Mouse (Mus musculus): ENCODE results near the gene Ap2a1. TPM values are rescaled to one million over a fixed set of nuclear protein-coding genes. Genes with fewer than 3 reads are reported as not detected.
A peak's percentile ranks its signal among the peaks of the same experiment; 100 is the strongest.

The Ap2a1 gene
- polyA plus RNA-seq, 1 experiment from 2014 or later = 55.6 TPM

DNA sequence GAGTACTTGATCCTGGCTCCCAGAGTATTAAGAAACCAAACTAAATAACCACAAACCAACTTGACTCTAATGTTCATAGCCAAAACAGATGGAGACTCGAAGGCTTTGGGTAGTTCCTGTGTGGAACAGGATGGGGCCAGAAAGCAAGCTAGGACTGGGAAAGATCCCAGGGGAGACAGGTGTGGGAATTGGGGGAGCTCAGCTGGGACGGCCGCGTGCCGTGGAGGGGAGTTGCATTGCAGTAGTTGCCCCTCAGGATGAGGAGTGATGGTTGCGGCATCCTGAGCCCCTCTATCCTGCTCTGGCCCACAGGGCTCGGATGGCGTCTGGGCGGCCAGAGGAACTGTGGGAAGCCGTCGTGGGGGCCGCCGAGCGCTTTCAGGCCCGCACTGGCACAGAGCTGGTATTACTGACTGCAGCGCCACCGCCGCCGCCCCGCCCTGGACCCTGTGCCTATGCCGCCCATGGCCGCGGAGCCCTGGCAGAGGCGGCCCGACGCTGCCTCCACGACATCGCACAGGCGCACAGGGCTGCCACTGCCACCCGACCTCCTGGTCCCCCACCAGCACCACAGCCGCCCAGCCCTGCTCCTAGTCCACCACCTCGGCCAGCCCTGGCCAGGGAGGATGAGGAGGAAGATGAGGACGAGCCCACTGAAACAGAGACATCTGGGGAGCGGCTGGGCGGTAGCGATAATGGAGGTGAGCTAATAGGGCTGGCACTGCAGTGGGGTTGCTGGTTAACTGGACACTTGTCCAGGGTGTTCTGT lies 76.9 kb downstream of the Ap2a1 start:
- no peak overlapping the region for H3K4me3 ChIP-seq (replicated peaks; ENCODE audit: low read length)
- H3K27ac ChIP-seq (ENCODE audit: low read length) = no peak overlapping the region
- ATAC-seq (ENCODE audit: insufficient read depth, low FRiP score) = no peak
- 0 out of 2 replicates have a peak overlapping the region, but pooled peaks have one; percentile 20 for H3K9ac ChIP-seq (ENCODE audit: low read length)
- no peaks in the 10 kb centered on the region for H3K27me3 ChIP-seq (ENCODE audit: control insufficient read depth, insufficient read depth, low read length)
- no peaks in the 10 kb centered on the region for H3K9me3 ChIP-seq (replicated peaks; ENCODE audit: control insufficient read depth, low read length)
- WGBS = 88% methylated on average over 36 of the region's 36 CpGs
- H3K36me3 ChIP-seq (ENCODE audit: control insufficient read depth, insufficient read depth, low read length) = no peaks in the 10 kb centered on the region
- peaks cover 50% of the 10 kb centered on the region for H3K4me1 ChIP-seq (ENCODE audit: control insufficient read depth, insufficient read depth, low read length)
- no peak overlapping the region for H3K4me2 ChIP-seq (ENCODE audit: low read depth, low read length)

DNA sequence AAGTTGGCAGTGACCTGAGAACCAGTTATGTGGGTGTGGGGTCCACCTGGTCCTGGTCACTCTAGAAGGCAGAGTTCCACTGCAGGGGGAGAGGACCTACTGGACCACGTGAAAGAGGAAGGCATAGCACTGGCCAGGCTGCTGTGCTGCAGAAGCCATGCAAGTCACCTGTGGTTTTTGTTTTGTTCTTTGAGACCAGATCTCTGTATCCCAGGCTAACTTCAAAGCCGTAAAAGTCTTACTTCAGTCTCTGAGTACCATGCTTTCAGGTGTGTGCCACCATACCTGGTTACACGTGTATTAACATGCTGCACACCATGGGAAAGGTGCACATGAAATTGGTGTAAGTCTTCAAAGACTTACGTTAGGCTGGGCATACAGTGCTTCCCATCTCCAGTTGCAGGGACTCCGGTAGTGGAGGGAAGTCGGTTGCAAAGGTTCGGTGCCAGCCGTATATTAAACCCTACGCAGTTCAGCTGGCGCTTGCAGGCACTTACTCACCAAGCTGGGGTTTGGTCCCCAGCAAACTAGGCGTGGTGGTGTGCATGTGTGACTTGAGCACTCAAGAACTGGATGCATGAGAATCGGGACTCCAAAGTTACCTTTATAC lies 77.6 kb downstream of the Ap2a1 start:
- ATAC-seq (ENCODE audit: insufficient read depth, low FRiP score) = no peak
- no peak overlapping the region for H3K9ac ChIP-seq (ENCODE audit: low read length)
- no peak overlapping the region for H3K4me2 ChIP-seq (ENCODE audit: low read depth, low read length)
- H3K4me1 ChIP-seq (ENCODE audit: control insufficient read depth, insufficient read depth, low read length) = peaks cover 52% of the 10 kb centered on the region
- no peaks in the 10 kb centered on the region for H3K9me3 ChIP-seq (replicated peaks; ENCODE audit: control insufficient read depth, low read length)
- 88% methylated on average over 12 of the region's 12 CpGs for WGBS
- H3K27me3 ChIP-seq (ENCODE audit: control insufficient read depth, insufficient read depth, low read length) = no peaks in the 10 kb centered on the region
- 0 out of 2 replicates have a peak, but pooled peaks cover under 1% of the 10 kb centered on the region for H3K36me3 ChIP-seq (ENCODE audit: control insufficient read depth, insufficient read depth, low read length)
- H3K27ac ChIP-seq (ENCODE audit: low read length) = no peak overlapping the region
- H3K4me3 ChIP-seq (replicated peaks; ENCODE audit: low read length) = no peak overlapping the region

DNA sequence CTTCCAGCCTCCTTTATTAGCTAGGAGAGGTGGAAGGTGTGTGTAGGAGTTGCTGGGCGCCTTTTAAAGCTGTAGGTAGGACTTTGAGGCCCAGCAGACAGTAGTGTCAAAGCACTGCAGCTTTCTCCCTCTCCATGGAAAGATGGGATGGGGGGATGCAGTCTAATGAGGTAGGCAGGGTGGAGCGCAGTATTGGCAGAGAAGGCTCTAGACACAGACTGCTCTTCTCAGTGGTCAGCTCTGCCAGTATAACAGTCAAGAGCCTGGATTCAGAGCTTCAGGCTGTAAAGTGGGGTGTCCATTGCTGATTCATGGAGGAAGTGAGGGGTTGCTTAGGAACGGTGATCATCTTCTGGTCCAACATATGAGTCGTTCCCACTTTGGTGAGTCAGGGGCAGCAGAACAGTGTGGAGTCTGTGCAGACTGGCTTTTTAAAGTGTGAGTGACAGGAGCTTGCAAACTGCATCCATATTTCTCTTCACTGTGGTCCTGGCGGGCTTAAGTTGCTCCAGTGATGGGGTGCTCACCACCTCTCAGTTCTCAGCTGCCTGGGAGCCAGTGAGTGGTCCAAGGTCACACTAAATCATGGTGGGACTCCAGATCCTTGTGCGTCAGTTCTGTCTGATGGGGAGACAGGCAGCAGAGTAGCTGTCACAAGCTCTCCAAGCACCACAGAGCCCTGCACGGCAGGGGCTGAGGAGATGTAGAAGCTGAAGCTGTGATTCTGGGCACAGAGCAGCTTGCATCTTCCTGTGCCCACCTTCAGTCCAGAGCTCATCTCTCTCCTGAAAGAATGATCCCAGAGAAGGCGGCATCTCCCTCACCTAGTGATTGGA lies 78.3 kb downstream of the Ap2a1 start:
- Histone ChIP-seq H3K27me3 (ENCODE audit: control insufficient read depth, insufficient read depth, low read length) (no peaks in the 10 kb centered on the region), H3K4me3 (replicated peaks; ENCODE audit: low read length) (peak overlapping the region; percentile 66), H3K27ac (ENCODE audit: low read length) (peak overlapping the region; percentile 97), H3K4me2 (ENCODE audit: low read depth, low read length) (peak overlapping the region; percentile 93), H3K9ac (ENCODE audit: low read length) (peak overlapping the region; percentile 84), H3K36me3 (ENCODE audit: control insufficient read depth, insufficient read depth, low read length) (peaks cover 7% of the 10 kb centered on the region), H3K9me3 (replicated peaks; ENCODE audit: control insufficient read depth, low read length) (no peaks in the 10 kb centered on the region), H3K4me1 (ENCODE audit: control insufficient read depth, insufficient read depth, low read length) (peaks cover 46% of the 10 kb centered on the region)
- WGBS = 77% methylated on average over 8 of the region's 8 CpGs
- no peak for ATAC-seq (ENCODE audit: insufficient read depth, low FRiP score)

Other genes with a start within 250 kb of the Ap2a1 start
- not detected in 2 replicates for gene Izumo2, start 220.8 kb downstream of the Ap2a1 start, polyA plus RNA-seq (2015; fragmentation: Nextera tagmentation; extraction: Ambion mirVana)
- 32.1 and 32.8 TPM in 2 replicates for gene Vrk3, start 181.1 kb downstream of the Ap2a1 start, polyA plus RNA-seq (2015; fragmentation: Nextera tagmentation; extraction: Ambion mirVana)
- 1.8 and 2.3 TPM in 2 replicates for gene Zfp473, start 178.4 kb downstream of the Ap2a1 start, polyA plus RNA-seq (2015; fragmentation: Nextera tagmentation; extraction: Ambion mirVana)
- 73.8 and 83.1 TPM in 2 replicates for gene Nup62, start 113.4 kb downstream of the Ap2a1 start, polyA plus RNA-seq (2015; fragmentation: Nextera tagmentation; extraction: Ambion mirVana)
- 0.88 and 1.3 TPM in 2 replicates for gene Il4i1, start 113.1 kb downstream of the Ap2a1 start, polyA plus RNA-seq (2015; fragmentation: Nextera tagmentation; extraction: Ambion mirVana)
- gene Atf5, start 112.8 kb downstream of the Ap2a1 start, polyA plus RNA-seq (2015; fragmentation: Nextera tagmentation; extraction: Ambion mirVana) = 3.8 and 4.6 TPM in 2 replicates
- gene Akt1s1, start 80.5 kb downstream of the Ap2a1 start, polyA plus RNA-seq (2015; fragmentation: Nextera tagmentation; extraction: Ambion mirVana) = 73.5 and 83.1 TPM in 2 replicates
- 71.7 and 74.1 TPM in 2 replicates for gene Tbc1d17, start 80.4 kb downstream of the Ap2a1 start, polyA plus RNA-seq (2015; fragmentation: Nextera tagmentation; extraction: Ambion mirVana)
- gene Pnkp, start 72.4 kb downstream of the Ap2a1 start, polyA plus RNA-seq (2015; fragmentation: Nextera tagmentation; extraction: Ambion mirVana) = 32.6 and 34.8 TPM in 2 replicates
- gene Ptov1, start 59.7 kb downstream of the Ap2a1 start, polyA plus RNA-seq (2015; fragmentation: Nextera tagmentation; extraction: Ambion mirVana) = 150 and 156 TPM in 2 replicates
- 89.9 and 94.0 TPM in 2 replicates for gene Med25, start 36.8 kb downstream of the Ap2a1 start, polyA plus RNA-seq (2015; fragmentation: Nextera tagmentation; extraction: Ambion mirVana)
- 23.1 and 24.7 TPM in 2 replicates for gene Fuz, start 33.4 kb downstream of the Ap2a1 start, polyA plus RNA-seq (2015; fragmentation: Nextera tagmentation; extraction: Ambion mirVana)
- gene Tsks, start 13.7 kb upstream of the Ap2a1 start, polyA plus RNA-seq (2015; fragmentation: Nextera tagmentation; extraction: Ambion mirVana) = 0.06 TPM in 1 of 2 replicates, not detected in the other
- gene Cpt1c, start 45.4 kb upstream of the Ap2a1 start, polyA plus RNA-seq (2015; fragmentation: Nextera tagmentation; extraction: Ambion mirVana) = 19.9 and 23.4 TPM in 2 replicates
- 302 and 324 TPM in 2 replicates for gene Prmt1, start 57.1 kb upstream of the Ap2a1 start, polyA plus RNA-seq (2015; fragmentation: Nextera tagmentation; extraction: Ambion mirVana)
- gene Irf3, start 68.2 kb upstream of the Ap2a1 start, polyA plus RNA-seq (2015; fragmentation: Nextera tagmentation; extraction: Ambion mirVana) = 96.2 and 96.4 TPM in 2 replicates
- 43.8 and 45.8 TPM in 2 replicates for gene Bcl2l12, start 69.2 kb upstream of the Ap2a1 start, polyA plus RNA-seq (2015; fragmentation: Nextera tagmentation; extraction: Ambion mirVana)
- gene Scaf1, start 86.9 kb upstream of the Ap2a1 start, polyA plus RNA-seq (2015; fragmentation: Nextera tagmentation; extraction: Ambion mirVana) = 22.9 and 24.5 TPM in 2 replicates
- gene Rras, start 88.5 kb upstream of the Ap2a1 start, polyA plus RNA-seq (2015; fragmentation: Nextera tagmentation; extraction: Ambion mirVana) = 63.6 and 68.0 TPM in 2 replicates
- gene Prr12, start 123.4 kb upstream of the Ap2a1 start, polyA plus RNA-seq (2015; fragmentation: Nextera tagmentation; extraction: Ambion mirVana) = 8.3 and 8.7 TPM in 2 replicates
- 55.7 TPM in 2 replicates for gene Nosip, start 132.9 kb upstream of the Ap2a1 start, polyA plus RNA-seq (2015; fragmentation: Nextera tagmentation; extraction: Ambion mirVana)
- 24.7 and 27.4 TPM in 2 replicates for gene Prrg2, start 133.2 kb upstream of the Ap2a1 start, polyA plus RNA-seq (2015; fragmentation: Nextera tagmentation; extraction: Ambion mirVana)
- gene Rcn3, start 162.7 kb upstream of the Ap2a1 start, polyA plus RNA-seq (2015; fragmentation: Nextera tagmentation; extraction: Ambion mirVana) = 388 and 395 TPM in 2 replicates
- gene Fcgrt, start 174.4 kb upstream of the Ap2a1 start, polyA plus RNA-seq (2015; fragmentation: Nextera tagmentation; extraction: Ambion mirVana) = 138 and 149 TPM in 2 replicates
- 1,225 and 1,374 TPM in 2 replicates for gene Rps11, start 194.9 kb upstream of the Ap2a1 start, polyA plus RNA-seq (2015; fragmentation: Nextera tagmentation; extraction: Ambion mirVana)
- 1,102 and 1,332 TPM in 2 replicates for gene Rpl13a, start 199.3 kb upstream of the Ap2a1 start, polyA plus RNA-seq (2015; fragmentation: Nextera tagmentation; extraction: Ambion mirVana)
- gene Gm45713, start 206.7 kb upstream of the Ap2a1 start, polyA plus RNA-seq (2015; fragmentation: Nextera tagmentation; extraction: Ambion mirVana) = not detected in 2 replicates
- gene Flt3l, start 206.9 kb upstream of the Ap2a1 start, polyA plus RNA-seq (2015; fragmentation: Nextera tagmentation; extraction: Ambion mirVana) = 2.2 and 2.8 TPM in 2 replicates
- gene Pih1d1, start 224.8 kb upstream of the Ap2a1 start, polyA plus RNA-seq (2015; fragmentation: Nextera tagmentation; extraction: Ambion mirVana) = 81.0 and 81.9 TPM in 2 replicates
- gene Aldh16a1, start 225.1 kb upstream of the Ap2a1 start, polyA plus RNA-seq (2015; fragmentation: Nextera tagmentation; extraction: Ambion mirVana) = 39.5 and 49.2 TPM in 2 replicates
- 0.15 and 0.22 TPM in 2 replicates for gene Slc17a7, start 234.5 kb upstream of the Ap2a1 start, polyA plus RNA-seq (2015; fragmentation: Nextera tagmentation; extraction: Ambion mirVana)